Mouse (Mus musculus) lung, embryonic 16.5 days (tissue): ENCODE measurements around the gene Spata22. TPM values are rescaled to one million over a fixed set of nuclear protein-coding genes. Genes with fewer than 3 reads are reported as not detected.
"Not testable (repeated sequence)": the region's sequence is repeated elsewhere in the genome, so short reads cannot be mapped to it uniquely, and the experiment has no call there.

ENCODE experiments used
- ATAC-seq: fragments of 200-750 bp; cut with Nextera tagmentation; 2 replicates; pipeline ENCODE4 v1.8.0; 2017; ENCODE audit warnings: low read depth, mild to moderate bottlenecking, moderate library complexity
- H3K27ac ChIP-seq: fragments of 300-500 bp; sonication (generic); 2 replicates; pipeline ENCODE4 v1.5.1; 2014; ENCODE audit warnings: mild to moderate bottlenecking, control low read depth, low read length
- H3K27me3 ChIP-seq: fragments of 300-500 bp; sonication (generic); 2 replicates; pipeline ENCODE4 v1.6.1; 2014; ENCODE audit warnings: low read depth, low read length, mixed read lengths; ENCODE audit not compliant: control insufficient read depth, insufficient read depth
- H3K36me3 ChIP-seq: fragments of 300-500 bp; sonication (generic); 2 replicates; pipeline ENCODE4 v1.6.1; 2014; ENCODE audit warnings: low read length; ENCODE audit not compliant: control insufficient read depth, insufficient read depth
- H3K4me1 ChIP-seq: fragments of 300-500 bp; sonication (generic); replicated peaks from 2 replicates; pipeline ENCODE4 v1.6.1; 2014; ENCODE audit warnings: low read length, mixed read lengths; ENCODE audit not compliant: control insufficient read depth, insufficient read depth
- H3K4me2 ChIP-seq: fragments of 300-500 bp; sonication (generic); 2 replicates; pipeline ENCODE4 v1.6.1; 2014; ENCODE audit warnings: low read depth, low read length, control low read depth
- H3K4me3 ChIP-seq: fragments of 300-500 bp; sonication (generic); 2 replicates; pipeline ENCODE4 v1.5.1; 2014; ENCODE audit warnings: mild to moderate bottlenecking, low read length, control low read depth
- H3K9ac ChIP-seq: fragments of 300-500 bp; sonication (generic); 2 replicates; pipeline ENCODE4 v1.6.1; 2014; ENCODE audit warnings: low read length, control low read depth
- H3K9me3 ChIP-seq: fragments of 300-500 bp; sonication (generic); 2 replicates; pipeline ENCODE4 v1.6.1; 2016; ENCODE audit warnings: low read length; ENCODE audit not compliant: control insufficient read depth
- WGBS: fragments of 180-500 bp; shearing (Covaris S2); extraction: QIAGEN DNeasy Blood & Tissue Kit; methylation state at CpG from one replicate; pipeline ENCODE4 v1.1.7; 2014; 5-methylcytosine and 5-hydroxymethylcytosine counted together
- polyA plus RNA-seq: library from polyadenylated mRNA; unstranded; fragments of >200 nt; fragmentation: Nextera tagmentation; extraction: Ambion mirVana; gene quantifications from 2 replicates; pipeline ENCODE4 v1.2.1, GENCODE M21; 2015

Spata22 gene
- polyA plus RNA-seq, 1 experiment from 2014 or later, result not detected

DNA sequence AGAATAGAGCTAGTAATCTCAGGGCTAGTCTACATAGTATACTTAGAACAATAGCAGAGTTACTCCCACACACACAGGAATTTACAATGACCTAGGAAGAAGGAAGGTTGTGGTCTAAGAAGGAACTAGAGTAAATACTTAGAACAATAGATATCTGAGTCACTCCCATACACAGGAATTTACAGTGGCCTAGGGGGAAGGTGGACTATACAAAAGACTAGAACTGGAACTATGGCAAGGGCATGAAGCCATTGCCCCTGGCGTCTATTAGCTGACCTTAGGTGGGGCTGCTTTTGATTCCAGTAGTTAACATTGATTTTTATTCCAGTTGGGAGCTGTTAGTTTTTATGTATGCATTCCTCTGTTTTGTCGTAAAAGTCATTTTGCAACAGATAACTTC lies 11.0 kb upstream of the Spata22 start:
- not testable (repeated sequence) for H3K9ac ChIP-seq, H3K27me3 ChIP-seq, ATAC-seq, H3K27ac ChIP-seq, H3K4me3 ChIP-seq, H3K36me3 ChIP-seq, H3K4me1 ChIP-seq, H3K4me2 ChIP-seq, H3K9me3 ChIP-seq
- 74% methylated on average over 2 of the region's 2 CpGs for WGBS

DNA sequence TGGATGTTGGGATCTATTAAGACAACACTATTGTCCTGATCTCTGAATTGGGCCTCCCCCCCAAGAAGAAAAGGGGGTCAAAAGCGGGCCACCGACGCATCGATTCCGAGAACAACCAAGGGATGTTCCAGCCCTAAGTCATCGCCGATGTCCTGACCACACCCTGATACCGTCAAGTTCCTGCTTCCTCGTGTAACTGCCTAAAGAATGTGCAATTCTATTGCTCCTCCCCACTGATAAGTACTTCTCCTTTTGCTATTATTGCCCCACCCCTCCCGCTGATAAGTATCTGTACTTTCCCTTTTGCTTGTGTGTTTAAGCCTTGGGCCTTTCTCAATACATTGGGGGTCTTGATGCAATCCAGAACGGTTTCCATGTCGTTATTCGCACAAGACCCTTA lies 8.5 kb upstream of the Spata22 start:
- not testable (repeated sequence) for H3K9ac ChIP-seq, H3K4me2 ChIP-seq, H3K4me1 ChIP-seq, H3K27ac ChIP-seq, H3K9me3 ChIP-seq, H3K36me3 ChIP-seq, H3K4me3 ChIP-seq, H3K27me3 ChIP-seq, ATAC-seq
- WGBS, result 87% methylated on average over 13 of the region's 13 CpGs

DNA sequence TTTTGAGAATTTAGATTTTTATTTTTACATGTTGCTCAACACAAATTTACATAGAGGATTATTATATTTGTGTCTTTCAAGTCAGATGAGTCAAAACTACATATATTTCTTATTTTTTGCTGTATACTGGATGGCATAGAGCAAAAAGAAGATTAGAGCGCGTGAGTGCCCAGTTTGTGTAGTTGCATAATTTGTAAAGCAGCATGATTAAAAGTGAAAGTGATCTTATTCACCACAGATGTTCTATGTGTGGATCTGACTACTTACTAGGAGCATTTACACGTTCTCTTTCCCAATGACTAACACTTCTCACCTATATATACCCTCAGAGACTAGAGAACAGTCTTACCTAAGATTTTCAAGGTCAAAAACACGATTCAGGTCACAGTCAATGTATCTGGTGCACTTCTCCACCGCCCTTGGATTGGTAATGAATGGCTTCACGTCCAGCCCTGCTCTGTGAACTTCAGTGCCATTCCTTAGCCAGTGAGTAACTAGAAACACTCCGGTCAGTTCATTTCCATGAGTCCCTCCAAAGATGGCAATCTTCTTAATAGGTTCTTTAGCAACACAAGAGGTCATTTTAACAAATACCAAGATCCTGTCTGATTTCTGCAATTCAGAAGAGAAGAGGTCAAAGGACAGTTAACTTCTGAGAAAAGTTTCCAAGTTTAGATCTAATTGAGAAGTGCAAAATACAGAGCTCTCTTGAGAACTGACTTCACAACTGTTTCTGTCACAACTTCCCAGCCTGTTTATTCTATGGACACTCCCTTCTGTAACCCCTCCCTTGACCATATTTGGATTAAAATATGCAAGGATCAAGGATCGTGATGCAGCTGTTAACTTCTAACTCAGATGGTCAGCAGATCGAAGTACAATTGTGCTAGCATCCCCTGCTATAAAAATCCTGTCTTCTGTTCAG lies 5.4 kb upstream of the Spata22 start:
- Histone ChIP-seq H3K4me1 (peaks cover 7% of the 10 kb centered on the region; the same call in 1 of the 2 replicates), H3K27me3 (no peaks in the 10 kb centered on the region), H3K4me2 (no peak overlapping the region), H3K36me3 (no peaks in the 10 kb centered on the region), H3K9me3 (no peaks in the 10 kb centered on the region), H3K27ac (no peak overlapping the region), H3K4me3 (no peak overlapping the region), H3K9ac (no peak overlapping the region)
- 60% methylated on average over 9 of the region's 9 CpGs for WGBS
- ATAC-seq, result no peak

DNA sequence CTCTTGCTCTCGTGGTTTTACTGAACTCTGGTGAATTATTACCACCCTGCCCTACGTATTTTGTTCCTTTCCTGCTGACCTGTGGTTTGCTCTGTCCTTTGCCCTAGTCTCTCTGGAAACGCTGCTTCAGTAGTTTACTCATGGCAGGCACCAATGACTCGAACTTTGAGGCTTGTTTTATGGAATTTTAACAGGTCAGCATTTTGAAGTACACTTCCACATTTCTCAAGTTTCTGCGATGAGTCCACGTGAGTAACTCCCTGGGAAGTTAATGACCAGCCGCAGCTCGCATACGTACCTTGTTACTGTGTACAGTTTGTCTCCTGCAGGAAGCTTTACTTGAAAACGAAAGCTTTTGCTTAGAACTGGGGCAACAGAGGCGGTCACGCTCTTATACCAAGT lies 3.1 kb upstream of the Spata22 start:
- 29% methylated on average over 12 of the region's 12 CpGs for WGBS
- no peaks in the 10 kb centered on the region for H3K36me3 ChIP-seq
- no peak overlapping the region for H3K9ac ChIP-seq
- no peaks in the 10 kb centered on the region for H3K27me3 ChIP-seq
- ATAC-seq, result 0 out of 2 replicates have a peak, but pooled peaks have one; percentile 52
- H3K27ac ChIP-seq, result no peak overlapping the region
- peak overlapping the region; percentile 10 for H3K4me2 ChIP-seq
- H3K9me3 ChIP-seq, result no peaks in the 10 kb centered on the region; the same call in 1 of the 2 replicates
- H3K4me3 ChIP-seq, result no peak overlapping the region
- peaks cover 7% of the 10 kb centered on the region; the same call in 1 of the 2 replicates for H3K4me1 ChIP-seq

DNA sequence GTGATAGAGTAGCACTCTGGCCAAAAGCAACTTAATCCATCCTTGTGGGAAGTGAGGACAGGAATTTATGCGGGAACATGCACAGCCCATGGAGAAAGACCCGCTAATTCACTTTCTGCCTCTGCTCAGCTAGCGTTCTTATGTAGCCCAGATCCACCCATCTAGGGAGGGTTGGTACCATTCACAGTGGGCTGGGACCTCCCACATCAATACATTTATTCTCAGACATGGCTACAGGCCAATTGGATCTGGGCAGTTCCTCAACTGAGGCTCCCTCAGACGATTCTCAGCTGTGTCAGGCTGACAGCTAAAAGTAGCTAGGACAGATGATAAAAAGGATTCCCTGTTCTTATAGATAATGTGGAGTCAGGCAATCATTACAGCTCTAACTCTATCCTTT lies 2.2 kb upstream of the Spata22 start:
- H3K27me3 ChIP-seq, result no peaks in the 10 kb centered on the region
- 57% methylated on average over 4 of the region's 4 CpGs for WGBS
- peaks cover 7% of the 10 kb centered on the region; the same call in 1 of the 2 replicates for H3K4me1 ChIP-seq
- H3K27ac ChIP-seq, result no peak overlapping the region; the same call in 1 of the 2 replicates
- H3K9me3 ChIP-seq, result no peaks in the 10 kb centered on the region; the same call in 1 of the 2 replicates
- no peak overlapping the region for H3K9ac ChIP-seq
- H3K36me3 ChIP-seq, result no peaks in the 10 kb centered on the region
- no peak overlapping the region for H3K4me2 ChIP-seq
- no peak overlapping the region for H3K4me3 ChIP-seq
- ATAC-seq, result peak; percentile 86

DNA sequence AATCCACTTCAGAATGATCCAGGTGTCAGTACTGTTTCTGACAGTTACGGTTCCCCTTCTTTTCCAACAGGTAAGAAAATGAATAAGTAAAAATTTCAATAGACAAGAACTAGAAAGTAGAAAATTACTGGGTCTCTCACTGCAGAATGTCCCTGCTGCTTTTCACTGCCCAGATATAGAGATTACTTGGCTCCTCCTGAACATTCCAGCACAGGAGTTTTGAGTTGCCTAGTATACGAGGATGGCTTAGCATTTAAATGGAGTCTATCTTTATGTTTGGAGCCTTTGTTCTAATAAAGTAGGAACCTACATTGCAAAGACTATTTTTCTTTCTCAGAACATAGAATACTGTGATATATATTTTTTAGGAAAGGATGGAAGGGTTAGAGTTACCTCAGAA lies 3.8 kb downstream of the Spata22 start:
- ATAC-seq, result no peak
- Histone ChIP-seq H3K36me3 (no peaks in the 10 kb centered on the region), H3K27ac (no peak overlapping the region), H3K9ac (no peak overlapping the region), H3K9me3 (no peaks in the 10 kb centered on the region; the same call in 1 of the 2 replicates), H3K4me3 (no peak overlapping the region), H3K4me2 (no peak overlapping the region), H3K4me1 (no peaks in the 10 kb centered on the region), H3K27me3 (no peaks in the 10 kb centered on the region)
- 74% methylated on average over 2 of the region's 2 CpGs for WGBS

DNA sequence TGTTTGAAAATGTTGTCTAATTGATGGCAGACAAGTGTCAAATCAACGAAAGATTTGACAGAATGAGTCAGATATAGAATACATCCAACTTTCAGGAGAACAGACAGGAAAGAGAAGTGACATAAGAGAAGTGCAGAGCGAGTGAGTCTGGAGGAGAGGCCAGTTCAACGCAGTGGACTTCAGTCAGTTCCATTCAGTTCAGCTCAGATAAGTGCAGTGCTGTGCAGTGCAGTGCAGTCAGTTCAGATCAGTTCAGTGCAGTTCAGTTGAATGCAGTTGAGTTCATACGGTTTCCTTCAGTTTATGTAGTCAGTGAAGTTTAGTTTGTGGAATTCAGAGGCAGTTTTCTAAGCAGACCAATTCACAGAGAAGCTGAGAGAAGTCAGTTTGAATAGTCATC lies 7.4 kb downstream of the Spata22 start:
- no peak overlapping the region for H3K4me3 ChIP-seq
- WGBS, result 74% methylated on average over 4 of the region's 4 CpGs
- no peak overlapping the region for H3K27ac ChIP-seq
- no peak overlapping the region for H3K4me2 ChIP-seq
- no peak for ATAC-seq
- no peaks in the 10 kb centered on the region for H3K36me3 ChIP-seq
- H3K4me1 ChIP-seq, result no peaks in the 10 kb centered on the region
- H3K27me3 ChIP-seq, result no peaks in the 10 kb centered on the region
- no peaks in the 10 kb centered on the region for H3K9me3 ChIP-seq
- H3K9ac ChIP-seq, result no peak overlapping the region

DNA sequence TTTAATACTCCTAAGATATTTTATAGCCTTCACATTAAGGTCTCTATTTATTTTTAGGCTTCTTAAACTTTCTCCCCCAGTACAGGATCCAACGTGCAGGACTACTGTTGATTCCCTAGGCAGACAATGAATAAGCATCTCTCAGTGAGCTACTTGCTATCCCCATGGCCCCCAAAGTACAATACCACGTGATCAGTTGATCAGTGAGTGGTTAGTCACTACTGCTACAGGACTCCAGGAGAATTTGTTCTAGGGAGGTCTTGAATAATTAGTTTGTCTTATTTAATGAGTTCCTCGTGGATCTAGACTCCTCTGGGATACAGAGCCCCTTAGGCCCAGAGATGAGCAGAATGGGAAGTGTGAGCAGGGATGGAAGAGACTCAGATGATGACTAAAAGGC lies 20.9 kb downstream of the Spata22 start, which contains the start of gene Olfr20:
TSS of gene Olfr20 (plus strand) at position 301 of the 400 bp plus-strand sequence.
- H3K27ac ChIP-seq, result no peak within 1 kb of the TSS
- H3K4me3 ChIP-seq, result no peak within 1 kb of the TSS
- H3K9me3 ChIP-seq, result no peaks in the 10 kb centered on the region
- 38% methylated on average over 3 of the region's 3 CpGs for WGBS
- ATAC-seq, result no peak
- H3K4me2 ChIP-seq, result no peak within 1 kb of the TSS
- H3K36me3 ChIP-seq, result no peaks in the 10 kb centered on the region
- H3K27me3 ChIP-seq, result no peaks in the 10 kb centered on the region
- H3K4me1 ChIP-seq, result no peaks in the 10 kb centered on the region
- H3K9ac ChIP-seq, result no peak within 1 kb of the TSS

DNA sequence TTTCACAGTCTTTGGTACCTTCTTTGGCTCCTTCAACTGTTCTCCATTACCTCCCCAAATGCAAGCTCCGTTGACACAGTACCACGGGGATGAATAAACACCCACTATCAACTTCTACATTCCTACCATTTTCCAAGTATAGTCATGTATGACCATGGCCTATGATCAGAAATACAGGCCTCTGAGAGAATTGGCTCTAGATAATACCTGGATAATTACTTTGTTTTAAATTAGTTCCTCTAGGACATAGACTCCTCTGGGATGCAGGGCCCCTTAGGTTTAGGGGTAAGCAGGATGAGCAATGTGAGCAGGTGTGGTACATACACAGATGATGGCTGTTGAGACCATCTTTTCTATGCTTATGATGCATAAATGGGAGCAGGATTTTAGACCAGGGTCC lies 41.4 kb downstream of the Spata22 start, which contains the start of gene Olfr376:
TSS of gene Olfr376 (plus strand) at position 301 of the 400 bp plus-strand sequence.
- ATAC-seq, result no peak
- WGBS, result 72% methylated on average over 2 of the region's 2 CpGs

More for the DNA sequence above, 41.4 kb downstream of the Spata22 start, which contains the start of gene Olfr376:
- H3K4me3 ChIP-seq, result no peak within 1 kb of the TSS
- H3K36me3 ChIP-seq, result no peaks in the 10 kb centered on the region
- H3K27ac ChIP-seq, result no peak within 1 kb of the TSS
- H3K4me1 ChIP-seq, result no peaks in the 10 kb centered on the region
- H3K27me3 ChIP-seq, result no peaks in the 10 kb centered on the region
- H3K9me3 ChIP-seq, result no peaks in the 10 kb centered on the region
- no peak within 1 kb of the TSS for H3K4me2 ChIP-seq
- no peak within 1 kb of the TSS for H3K9ac ChIP-seq
